Mouse (Mus musculus): ENCODE results near the gene Stk39. TPM values are rescaled to one million over a fixed set of nuclear protein-coding genes. Genes with fewer than 3 reads are reported as not detected.

The Stk39 gene
- polyA plus RNA-seq, 1 experiment from 2014 or later, result 18.3 TPM

- Histone ChIP-seq H3K4me2 (ENCODE audit: low read length) (no peak overlapping the region), H3K27me3 (replicated peaks; ENCODE audit: control insufficient read depth, insufficient read depth, low read length) (no peaks in the 10 kb centered on the region), H3K27ac (ENCODE audit: low read depth) (no peak overlapping the region), H3K4me1 (replicated peaks; ENCODE audit: control insufficient read depth, insufficient read depth, low read length) (no peaks in the 10 kb centered on the region), H3K9me3 (ENCODE audit: control insufficient read depth, low read length) (no peaks in the 10 kb centered on the region), H3K4me3 (ENCODE audit: low read depth, low read length) (no peak overlapping the region), H3K36me3 (ENCODE audit: control insufficient read depth, insufficient read depth, low read length) (0 out of 2 replicates have a peak, but pooled peaks cover 3% of the 10 kb centered on the region), H3K9ac (ENCODE audit: low read length) (no peak overlapping the region)
- DNase-seq (ENCODE audit: low spot score) (no peak), ATAC-seq (replicated peaks; ENCODE audit: low FRiP score, low TSS enrichment, low read depth) (no peak)
- 50% methylated on average over 9 of the region's 9 CpGs for WGBS
Measured at GRCm38 (mm10) chr2:68345269-68345668, 126.8 kb downstream of the Stk39 start.

DNA sequence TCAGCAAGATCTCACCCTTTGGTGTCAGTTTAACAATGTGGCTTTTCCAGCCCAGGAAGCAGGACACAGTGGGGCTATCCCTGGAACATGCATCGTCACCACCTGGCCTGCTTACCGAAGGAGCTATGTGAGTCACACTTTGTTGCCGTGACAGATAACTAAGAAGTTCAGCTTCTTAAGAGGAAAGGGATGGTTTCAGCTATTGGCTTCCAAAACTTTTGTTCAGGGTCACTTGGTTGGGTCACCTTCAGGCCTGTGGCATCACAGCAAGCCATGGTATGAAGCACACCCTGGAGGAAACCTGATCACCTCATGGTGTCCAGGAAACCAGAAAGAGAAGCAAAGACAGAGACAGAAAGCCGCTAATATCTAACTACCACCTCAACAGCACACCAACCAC, 128.3 kb downstream of the Stk39 start:
- Histone ChIP-seq H3K9me3 (ENCODE audit: control insufficient read depth, low read length) (no peaks in the 10 kb centered on the region), H3K27ac (ENCODE audit: low read depth) (no peak overlapping the region), H3K27me3 (replicated peaks; ENCODE audit: control insufficient read depth, insufficient read depth, low read length) (no peaks in the 10 kb centered on the region), H3K9ac (ENCODE audit: low read length) (no peak overlapping the region), H3K4me1 (replicated peaks; ENCODE audit: control insufficient read depth, insufficient read depth, low read length) (no peaks in the 10 kb centered on the region), H3K36me3 (ENCODE audit: control insufficient read depth, insufficient read depth, low read length) (0 out of 2 replicates have a peak, but pooled peaks cover 3% of the 10 kb centered on the region), H3K4me2 (ENCODE audit: low read length) (no peak overlapping the region), H3K4me3 (ENCODE audit: low read depth, low read length) (no peak overlapping the region)
- ATAC-seq (replicated peaks; ENCODE audit: low FRiP score, low TSS enrichment, low read depth) (no peak), DNase-seq (ENCODE audit: low spot score) (no peak)
- 87% methylated on average over 4 of the region's 4 CpGs for WGBS

- H3K9ac ChIP-seq (ENCODE audit: low read length), result no peak overlapping the region
- ATAC-seq (replicated peaks; ENCODE audit: low FRiP score, low TSS enrichment, low read depth), result no peak
- H3K4me1 ChIP-seq (replicated peaks; ENCODE audit: control insufficient read depth, insufficient read depth, low read length), result no peaks in the 10 kb centered on the region
- no peak overlapping the region for H3K27ac ChIP-seq (ENCODE audit: low read depth)
- no peaks in the 10 kb centered on the region for H3K36me3 ChIP-seq (ENCODE audit: control insufficient read depth, insufficient read depth, low read length)
- WGBS, result 87% methylated on average over 7 of the region's 7 CpGs
- no peaks in the 10 kb centered on the region for H3K9me3 ChIP-seq (ENCODE audit: control insufficient read depth, low read length)
- DNase-seq (ENCODE audit: low spot score), result no peak
- H3K27me3 ChIP-seq (replicated peaks; ENCODE audit: control insufficient read depth, insufficient read depth, low read length), result no peaks in the 10 kb centered on the region
- no peak overlapping the region for H3K4me3 ChIP-seq (ENCODE audit: low read depth, low read length)
- H3K4me2 ChIP-seq (ENCODE audit: low read length), result no peak overlapping the region
Measured at GRCm38 (mm10) chr2:68342122-68342646, 129.9 kb downstream of the Stk39 start.

DNA sequence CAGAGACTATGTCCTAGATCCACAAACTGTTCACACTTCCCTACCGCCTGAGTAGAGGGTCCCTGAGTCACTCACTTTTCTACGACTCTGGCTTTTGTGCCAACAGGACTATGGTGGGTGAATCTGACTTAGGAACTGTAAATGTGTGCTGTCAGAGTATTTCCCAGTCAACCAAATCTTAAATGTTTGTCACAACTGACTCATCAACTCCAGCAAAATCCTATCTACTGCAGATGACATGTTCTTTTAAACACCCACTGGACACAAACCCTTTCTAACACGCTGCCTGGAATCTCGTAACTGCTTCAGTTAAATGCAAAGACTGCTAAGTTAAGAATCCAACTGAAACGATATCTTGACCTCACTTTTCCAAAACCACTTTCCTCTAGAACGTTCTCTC, 135.2 kb downstream of the Stk39 start:
- ATAC-seq (replicated peaks; ENCODE audit: low FRiP score, low TSS enrichment, low read depth), result no peak
- 91% methylated on average over 6 of the region's 6 CpGs for WGBS
- DNase-seq (ENCODE audit: low spot score), result no peak

GRCm38 (mm10) chr2:68334945-68335344, 137.1 kb downstream of the Stk39 start:
- no peak overlapping the region for H3K4me3 ChIP-seq (ENCODE audit: low read depth, low read length)
- H3K9me3 ChIP-seq (ENCODE audit: control insufficient read depth, low read length), result no peaks in the 10 kb centered on the region
- H3K27ac ChIP-seq (ENCODE audit: low read depth), result no peak overlapping the region
- 94% methylated on average over 5 of the region's 5 CpGs for WGBS
- no peaks in the 10 kb centered on the region for H3K36me3 ChIP-seq (ENCODE audit: control insufficient read depth, insufficient read depth, low read length)
- no peak overlapping the region for H3K9ac ChIP-seq (ENCODE audit: low read length)
- DNase-seq (ENCODE audit: low spot score) (no peak), ATAC-seq (replicated peaks; ENCODE audit: low FRiP score, low TSS enrichment, low read depth) (no peak)
- no peaks in the 10 kb centered on the region for H3K27me3 ChIP-seq (replicated peaks; ENCODE audit: control insufficient read depth, insufficient read depth, low read length)
- H3K4me2 ChIP-seq (ENCODE audit: low read length), result no peak overlapping the region
- no peaks in the 10 kb centered on the region for H3K4me1 ChIP-seq (replicated peaks; ENCODE audit: control insufficient read depth, insufficient read depth, low read length)

More for the DNA sequence above, 135.2 kb downstream of the Stk39 start:
- Histone ChIP-seq H3K27me3 (replicated peaks; ENCODE audit: control insufficient read depth, insufficient read depth, low read length) (no peaks in the 10 kb centered on the region), H3K4me1 (replicated peaks; ENCODE audit: control insufficient read depth, insufficient read depth, low read length) (no peaks in the 10 kb centered on the region), H3K4me2 (ENCODE audit: low read length) (no peak overlapping the region), H3K4me3 (ENCODE audit: low read depth, low read length) (no peak overlapping the region), H3K9ac (ENCODE audit: low read length) (no peak overlapping the region), H3K9me3 (ENCODE audit: control insufficient read depth, low read length) (no peaks in the 10 kb centered on the region), H3K36me3 (ENCODE audit: control insufficient read depth, insufficient read depth, low read length) (no peaks in the 10 kb centered on the region), H3K27ac (ENCODE audit: low read depth) (no peak overlapping the region)

DNA sequence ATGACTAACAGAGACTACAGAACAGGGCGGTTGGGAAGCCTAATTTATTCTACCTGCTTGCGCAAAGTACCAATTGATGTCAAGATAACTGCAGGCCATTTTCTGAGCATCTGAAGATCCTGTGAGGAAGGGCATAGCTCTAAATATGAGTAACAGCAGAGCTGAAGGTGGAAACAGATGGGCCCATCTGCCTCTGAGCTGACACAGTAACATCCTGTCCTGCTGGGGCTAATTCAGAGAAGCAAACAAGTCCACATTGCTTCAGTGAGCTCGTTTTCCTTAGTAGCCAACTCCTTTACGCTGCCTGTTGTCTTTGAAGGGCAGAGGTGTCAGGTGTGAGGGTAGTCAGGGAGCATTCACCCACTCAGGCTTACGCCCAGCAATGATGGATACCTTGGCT, 146.8 kb downstream of the Stk39 start:
- no peak overlapping the region for H3K27ac ChIP-seq (ENCODE audit: low read depth)
- no peak overlapping the region for H3K4me2 ChIP-seq (ENCODE audit: low read length)
- H3K9me3 ChIP-seq (ENCODE audit: control insufficient read depth, low read length), result no peaks in the 10 kb centered on the region
- ATAC-seq (replicated peaks; ENCODE audit: low FRiP score, low TSS enrichment, low read depth), result no peak
- H3K4me3 ChIP-seq (ENCODE audit: low read depth, low read length), result no peak overlapping the region
- 72% methylated on average over 5 of the region's 5 CpGs for WGBS
- H3K27me3 ChIP-seq (replicated peaks; ENCODE audit: control insufficient read depth, insufficient read depth, low read length), result no peaks in the 10 kb centered on the region
- no peak for DNase-seq (ENCODE audit: low spot score)
- no peak overlapping the region for H3K9ac ChIP-seq (ENCODE audit: low read length)
- H3K4me1 ChIP-seq (replicated peaks; ENCODE audit: control insufficient read depth, insufficient read depth, low read length), result no peaks in the 10 kb centered on the region
- H3K36me3 ChIP-seq (ENCODE audit: control insufficient read depth, insufficient read depth, low read length), result no peaks in the 10 kb centered on the region

- no peaks in the 10 kb centered on the region for H3K9me3 ChIP-seq (ENCODE audit: control insufficient read depth, low read length)
- WGBS, result 90% methylated on average over 5 of the region's 5 CpGs
- DNase-seq (ENCODE audit: low spot score), result no peak
- no peak overlapping the region for H3K4me2 ChIP-seq (ENCODE audit: low read length)
- H3K27me3 ChIP-seq (replicated peaks; ENCODE audit: control insufficient read depth, insufficient read depth, low read length), result no peaks in the 10 kb centered on the region
- no peaks in the 10 kb centered on the region for H3K36me3 ChIP-seq (ENCODE audit: control insufficient read depth, insufficient read depth, low read length)
- H3K4me1 ChIP-seq (replicated peaks; ENCODE audit: control insufficient read depth, insufficient read depth, low read length), result no peaks in the 10 kb centered on the region
- no peak overlapping the region for H3K9ac ChIP-seq (ENCODE audit: low read length)
- H3K27ac ChIP-seq (ENCODE audit: low read depth), result no peak overlapping the region
- no peak overlapping the region for H3K4me3 ChIP-seq (ENCODE audit: low read depth, low read length)
- no peak for ATAC-seq (replicated peaks; ENCODE audit: low FRiP score, low TSS enrichment, low read depth)
Measured at GRCm38 (mm10) chr2:68321230-68321629, 150.8 kb downstream of the Stk39 start.

GRCm38 (mm10) chr2:68320670-68321069, 151.4 kb downstream of the Stk39 start:
- DNase-seq (ENCODE audit: low spot score), result no peak

GRCm38 (mm10) chr2:68318452-68318851, 153.6 kb downstream of the Stk39 start:
- Histone ChIP-seq H3K4me2 (ENCODE audit: low read length) (no peak overlapping the region), H3K36me3 (ENCODE audit: control insufficient read depth, insufficient read depth, low read length) (no peaks in the 10 kb centered on the region; the same call in 1 of the 2 replicates), H3K9me3 (ENCODE audit: control insufficient read depth, low read length) (no peaks in the 10 kb centered on the region), H3K4me1 (replicated peaks; ENCODE audit: control insufficient read depth, insufficient read depth, low read length) (no peaks in the 10 kb centered on the region), H3K27me3 (replicated peaks; ENCODE audit: control insufficient read depth, insufficient read depth, low read length) (no peaks in the 10 kb centered on the region), H3K9ac (ENCODE audit: low read length) (no peak overlapping the region), H3K4me3 (ENCODE audit: low read depth, low read length) (no peak overlapping the region), H3K27ac (ENCODE audit: low read depth) (no peak overlapping the region)
- no peak for ATAC-seq (replicated peaks; ENCODE audit: low FRiP score, low TSS enrichment, low read depth)
- WGBS, result 77% methylated on average over 5 of the region's 5 CpGs
- DNase-seq (ENCODE audit: low spot score), result no peak

More at GRCm38 (mm10) chr2:68320670-68321069, 151.4 kb downstream of the Stk39 start:
- no peaks in the 10 kb centered on the region for H3K4me1 ChIP-seq (replicated peaks; ENCODE audit: control insufficient read depth, insufficient read depth, low read length)
- no peaks in the 10 kb centered on the region for H3K36me3 ChIP-seq (ENCODE audit: control insufficient read depth, insufficient read depth, low read length)
- 59% methylated on average over 10 of the region's 10 CpGs for WGBS
- no peak overlapping the region for H3K4me2 ChIP-seq (ENCODE audit: low read length)
- H3K4me3 ChIP-seq (ENCODE audit: low read depth, low read length), result no peak overlapping the region
- no peak for ATAC-seq (replicated peaks; ENCODE audit: low FRiP score, low TSS enrichment, low read depth)
- H3K27me3 ChIP-seq (replicated peaks; ENCODE audit: control insufficient read depth, insufficient read depth, low read length), result no peaks in the 10 kb centered on the region
- no peak overlapping the region for H3K27ac ChIP-seq (ENCODE audit: low read depth)
- H3K9ac ChIP-seq (ENCODE audit: low read length), result no peak overlapping the region
- H3K9me3 ChIP-seq (ENCODE audit: control insufficient read depth, low read length), result no peaks in the 10 kb centered on the region

Data from intestine, embryonic 14.5 days (tissue).